Mouse (Mus musculus) thymus, postnatal 4 days (tissue): ENCODE data around the gene Tbc1d1.

ENCODE experiments used
- DNase-seq: peaks from one replicate; pipeline ENCODE4 v3.0.0; 2021

Tbc1d1 gene

DNA sequence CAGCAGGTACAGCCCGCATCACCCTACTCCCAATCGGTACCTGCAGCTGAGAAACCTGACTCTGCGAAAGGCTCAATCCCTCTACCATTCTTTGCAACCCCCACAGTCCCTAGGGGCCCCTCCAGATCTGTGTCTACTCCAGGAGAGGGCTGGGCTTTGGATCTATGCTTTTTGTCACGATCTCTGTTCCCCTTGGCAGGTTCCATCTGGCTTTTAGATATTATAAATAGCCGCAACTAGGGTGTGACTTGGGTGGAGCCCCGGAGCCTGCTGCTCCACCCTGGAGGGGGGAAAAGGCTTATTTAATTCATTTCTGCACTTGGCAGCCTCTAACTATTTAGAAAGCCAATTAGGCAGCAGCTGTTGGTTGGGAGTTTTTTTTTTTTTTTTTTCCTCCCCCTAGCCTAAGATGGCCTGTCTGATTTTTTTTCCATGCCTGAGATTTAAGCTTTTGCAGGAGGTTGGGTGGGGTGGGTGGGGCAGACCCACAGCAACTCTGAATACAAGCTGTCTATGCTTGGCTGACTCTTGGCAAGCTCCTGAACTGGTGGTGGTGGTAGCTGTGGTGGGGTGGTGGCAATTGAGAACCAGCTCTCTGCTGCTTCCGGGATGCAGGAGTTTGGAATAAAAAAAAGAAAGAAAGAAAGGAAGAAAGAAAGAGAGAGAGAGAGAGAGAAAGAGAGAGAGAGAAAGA lies 208.5 kb downstream of the Tbc1d1 start:
- no peak for DNase-seq

GRCm38 (mm10) chr5:64365187-64366066 lies 209.3 kb downstream of the Tbc1d1 start:
- DNase-seq: no peak

DNA sequence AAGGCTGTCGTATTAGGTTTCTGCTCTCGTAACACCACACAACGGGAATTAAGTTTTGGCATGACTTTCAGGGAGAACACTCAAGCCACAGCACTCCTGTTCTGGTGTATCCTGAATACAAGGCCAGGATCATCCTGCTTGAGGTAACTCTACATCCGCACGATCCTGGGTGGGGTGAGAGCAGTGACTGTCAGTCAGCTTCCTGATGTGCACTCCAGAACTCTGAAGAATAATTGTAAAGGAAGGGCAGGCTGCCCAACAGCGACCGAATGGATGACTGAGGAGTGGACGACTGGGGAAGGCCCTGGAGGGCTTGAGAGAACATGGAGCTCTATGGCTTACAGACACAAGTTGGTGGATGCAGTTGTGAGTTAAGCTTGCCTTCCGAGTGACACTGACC lies 210.0 kb downstream of the Tbc1d1 start:
- DNase-seq: no peak

DNA sequence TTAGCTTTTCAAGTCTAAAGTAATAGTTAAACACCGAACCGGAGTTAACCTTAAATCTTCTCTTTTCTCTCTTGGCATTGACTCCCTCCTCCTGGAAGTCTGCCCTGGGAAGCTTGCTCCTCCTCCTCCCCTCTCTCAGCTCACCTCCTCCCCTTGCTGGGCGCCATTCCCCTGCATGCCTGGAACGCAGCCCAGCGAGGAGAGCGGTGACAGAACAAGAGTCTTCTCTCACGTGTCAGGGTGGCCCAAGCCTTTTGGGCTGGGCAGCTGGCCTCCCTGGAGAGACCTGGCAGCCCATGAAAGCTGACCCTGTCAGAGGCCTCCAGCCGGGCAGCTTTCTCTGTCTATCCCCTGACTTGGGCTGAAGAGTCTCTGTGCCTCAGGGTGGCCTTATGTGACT lies 211.3 kb downstream of the Tbc1d1 start:
- no peak for DNase-seq

GRCm38 (mm10) chr5:64371331-64371831 lies 215.3 kb downstream of the Tbc1d1 start:
- DNase-seq: no peak

DNA sequence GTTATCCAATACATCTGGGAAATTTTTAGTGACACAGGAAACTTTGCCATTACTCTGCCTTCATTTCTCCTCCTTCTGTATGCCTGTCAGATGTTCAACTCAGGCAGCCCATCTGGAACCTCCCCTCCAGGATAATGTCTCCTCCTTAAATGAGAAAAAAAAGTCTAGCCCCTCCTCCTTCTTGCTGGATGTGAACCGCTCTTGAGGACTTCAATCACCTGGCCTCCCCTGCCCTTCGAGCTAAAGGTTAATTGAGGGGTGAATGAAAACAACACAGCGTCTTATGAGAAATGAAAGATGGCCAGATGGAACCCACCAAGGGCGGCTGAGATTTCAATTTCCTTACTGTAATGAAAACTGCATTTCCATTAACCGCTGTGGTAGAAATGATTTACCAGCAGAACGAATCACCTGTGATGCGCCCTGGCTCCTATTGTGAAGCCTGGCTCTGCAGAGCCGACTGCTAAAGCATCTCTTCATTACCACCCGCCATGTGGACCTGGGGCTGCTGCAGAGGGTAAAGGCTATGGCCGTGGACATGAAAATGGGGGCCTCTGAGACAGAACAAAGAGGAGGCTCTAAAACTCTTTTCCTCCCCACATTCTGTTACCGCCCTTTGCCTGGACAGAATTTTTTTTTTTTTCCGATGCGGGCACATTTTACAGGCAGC lies 216.3 kb downstream of the Tbc1d1 start:
- DNase-seq: no peak

DNA sequence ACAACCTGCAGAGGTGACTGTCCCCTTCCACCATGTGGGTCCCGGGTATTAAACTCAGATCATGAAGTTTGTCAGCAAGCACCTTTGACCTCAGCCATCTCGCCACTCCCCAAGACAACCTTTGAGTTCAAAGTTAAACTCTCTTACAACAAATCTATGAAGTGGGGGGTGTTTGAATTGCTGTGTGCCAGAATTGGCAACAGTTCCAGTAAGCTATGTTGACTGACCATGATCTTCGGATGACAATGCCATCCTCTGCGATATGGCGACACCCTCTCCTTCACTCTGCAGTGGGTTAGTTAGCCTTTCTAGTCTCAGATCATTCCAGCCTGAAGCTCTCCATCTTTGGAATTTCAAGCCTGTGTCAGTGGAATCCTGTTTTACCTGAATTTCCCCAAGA lies 217.6 kb downstream of the Tbc1d1 start:
- no peak for DNase-seq

GRCm38 (mm10) chr5:64375851-64376250 lies 219.7 kb downstream of the Tbc1d1 start:
- peak; percentile 41 for DNase-seq

DNA sequence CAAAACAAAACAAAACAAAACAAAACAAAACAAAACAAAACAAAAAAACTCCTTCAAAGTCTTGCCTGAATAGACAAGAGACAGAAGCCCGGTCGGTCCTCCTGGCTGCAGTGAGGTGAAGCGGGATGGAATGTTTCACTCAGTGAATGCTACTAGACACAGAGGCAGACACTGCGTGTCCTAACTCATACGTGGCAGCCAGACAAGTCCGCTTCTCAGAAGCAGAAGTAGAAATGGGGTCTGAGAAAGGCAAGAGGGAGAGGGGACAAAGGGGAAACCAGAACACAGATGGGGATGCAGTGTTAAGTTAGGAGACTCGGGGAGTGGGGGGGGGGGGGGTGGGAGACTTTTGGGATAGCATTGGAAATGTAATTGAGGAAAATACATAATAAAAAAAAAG lies 220.4 kb downstream of the Tbc1d1 start:
- no peak for DNase-seq

GRCm38 (mm10) chr5:64377705-64378104 lies 221.6 kb downstream of the Tbc1d1 start:
- DNase-seq: no peak

DNA sequence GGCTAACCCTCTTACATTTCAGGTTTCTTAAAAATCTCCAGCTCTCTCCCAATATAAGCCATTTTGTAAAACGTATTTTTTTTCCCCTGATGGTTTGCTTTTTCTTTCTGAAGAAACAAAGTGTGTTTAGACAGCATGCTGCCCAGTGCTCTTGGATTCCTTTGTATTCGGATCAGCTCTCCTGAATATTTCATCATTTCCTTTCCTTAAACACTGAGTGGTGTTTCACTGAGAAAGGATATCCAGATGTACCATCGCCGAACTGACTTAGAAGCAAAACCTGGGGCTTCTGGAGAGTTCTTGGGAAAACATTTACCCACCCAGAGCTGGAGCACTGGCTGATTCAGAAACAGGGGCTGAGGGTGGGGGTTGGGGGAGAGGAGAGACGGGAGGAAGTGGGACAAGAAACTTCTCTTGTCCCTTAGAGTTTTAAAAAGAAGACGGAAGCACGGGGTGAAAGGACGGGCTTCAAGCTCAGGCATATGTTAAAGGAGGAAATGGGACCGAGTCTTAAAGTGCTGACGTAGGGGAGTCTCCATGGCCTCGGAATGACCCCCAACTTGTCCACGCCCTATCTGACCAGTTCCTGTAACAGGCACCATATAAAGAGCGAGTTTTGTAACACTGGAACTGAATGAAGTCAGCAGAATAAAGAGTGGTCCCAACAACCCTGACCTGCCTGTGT lies 222.6 kb downstream of the Tbc1d1 start:
- peak; percentile 33 for DNase-seq

GRCm38 (mm10) chr5:64379829-64380228 lies 223.7 kb downstream of the Tbc1d1 start:
- DNase-seq: no peak

- peak; percentile 72 for DNase-seq
These were observed 224.7 kb downstream of the Tbc1d1 start for GRCm38 (mm10) chr5:64380698-64381375.

GRCm38 (mm10) chr5:64381538-64381937 lies 225.4 kb downstream of the Tbc1d1 start:
- no peak for DNase-seq

DNA sequence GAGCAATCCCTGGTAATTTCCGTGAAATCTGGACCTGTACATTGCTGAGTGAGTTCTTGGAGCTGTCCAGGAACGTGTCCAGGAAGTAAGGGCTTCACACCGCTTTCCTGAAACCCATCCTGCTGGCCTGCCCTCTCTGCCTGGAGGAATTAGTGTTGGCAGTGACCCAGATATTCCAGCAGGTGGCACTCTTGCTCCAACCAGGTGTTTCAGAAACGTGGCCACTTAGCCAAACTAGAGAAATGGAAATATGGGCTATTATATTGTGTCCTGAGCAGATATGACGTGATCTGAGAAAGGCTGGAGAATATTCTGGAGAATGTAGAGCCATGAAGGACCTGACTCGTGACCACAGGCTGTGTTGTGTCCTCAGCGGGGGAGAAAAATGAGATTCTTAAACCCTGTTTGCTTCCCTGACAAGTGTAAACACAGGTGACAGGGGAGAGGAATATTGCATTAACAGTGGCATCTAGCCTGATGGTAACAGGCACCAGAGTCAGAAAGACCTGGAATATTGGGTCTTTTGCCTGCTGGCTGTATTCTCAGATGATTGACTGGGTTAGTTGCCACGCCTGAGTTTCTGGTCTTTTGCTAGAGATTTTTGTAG lies 226.4 kb downstream of the Tbc1d1 start:
- peak; percentile 83 for DNase-seq

- no peak for DNase-seq
These were observed 227.1 kb downstream of the Tbc1d1 start for GRCm38 (mm10) chr5:64383215-64383614.

DNA sequence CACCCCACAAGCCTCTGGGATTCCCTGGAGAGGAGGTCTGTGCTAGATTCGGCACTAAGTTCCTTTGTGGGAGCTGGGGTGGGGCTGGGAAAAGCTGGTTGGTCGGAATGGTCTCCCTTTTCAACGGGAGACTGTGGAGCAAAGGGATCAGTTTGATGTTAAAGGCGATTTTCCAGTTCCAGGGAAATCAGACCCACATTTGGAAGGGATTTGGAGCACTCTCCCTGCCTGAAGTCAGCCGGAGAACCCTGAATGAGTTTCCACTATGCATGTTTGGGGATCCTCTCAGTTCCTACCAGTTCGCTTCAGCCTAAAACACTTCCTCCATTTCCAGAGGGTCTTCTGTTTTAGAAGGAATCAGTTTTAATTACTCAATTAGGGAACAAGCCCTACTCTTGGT lies 228.4 kb downstream of the Tbc1d1 start:
- no peak for DNase-seq

DNA sequence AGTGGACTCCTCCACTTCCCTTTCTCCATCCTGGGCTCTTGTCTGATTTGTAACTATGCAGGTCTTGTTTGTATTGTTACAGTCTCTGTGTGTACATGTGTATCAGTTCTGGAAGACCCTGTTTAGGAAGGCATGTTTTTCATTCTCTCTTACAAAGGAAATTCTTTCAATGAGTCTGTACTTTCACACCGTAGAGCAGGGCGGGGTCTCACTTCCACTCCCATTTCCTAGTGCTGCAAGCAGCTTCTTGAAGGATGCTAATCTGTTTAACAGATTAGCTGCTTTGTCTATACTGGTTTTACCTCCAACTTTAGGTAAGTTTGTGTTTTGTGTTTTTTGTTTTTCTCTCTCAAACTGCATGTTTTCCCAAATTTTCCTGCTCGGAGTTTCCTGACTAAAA lies 230.9 kb downstream of the Tbc1d1 start:
- DNase-seq: no peak

GRCm38 (mm10) chr5:64389202-64389929 lies 233.3 kb downstream of the Tbc1d1 start:
- DNase-seq: no peak

GRCm38 (mm10) chr5:64391346-64391745 lies 235.2 kb downstream of the Tbc1d1 start:
- peak; percentile 4 for DNase-seq

- peak; percentile 4 for DNase-seq
These were observed 236.4 kb downstream of the Tbc1d1 start for GRCm38 (mm10) chr5:64392426-64393020.
